In the genomic region with DNA sequence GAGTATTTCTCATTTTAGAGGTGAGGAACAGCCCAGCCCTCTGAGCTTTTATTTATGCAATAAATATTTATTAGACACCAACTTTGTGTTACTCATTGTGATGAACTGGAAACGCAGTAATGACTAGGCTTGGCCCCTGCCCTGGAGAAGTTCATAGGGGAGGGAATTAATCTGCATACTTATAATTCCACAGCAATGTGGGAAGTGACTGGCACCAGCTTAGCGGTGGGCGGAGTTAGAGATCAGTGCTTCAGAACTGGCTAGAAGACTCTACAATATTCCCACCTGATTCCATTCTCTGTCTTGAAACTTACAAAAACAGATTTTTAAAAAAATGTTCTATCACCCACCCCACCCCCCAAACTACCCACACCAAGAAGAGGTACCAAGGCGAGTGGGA, we compare ENCODE assay signal across 9 mouse cellular contexts. TPM values are rescaled to one million over a fixed set of nuclear protein-coding genes. Genes with fewer than 3 reads are reported as not detected.
DNase-seq lines count a peak whose midpoint lies in the region; ATAC-seq lines count a peak whose summit lies in the region.
"Had no signal": no experiment of that assay in that cellular context is flagged by ENCODE, and none has a peak within 500 bp of the region (broad histone marks: within the 10 kb centered on the region; RNA-seq: fewer than 3 reads in every experiment).

No protein-coding gene starts in this region.

- no peak overlapping the region for H3K4me3 ChIP-seq in forebrain, embryonic 13.5 days
- H3K4me3 ChIP-seq in forebrain, embryonic 10.5 days = no peak overlapping the region

- H3K27me3 ChIP-seq in forebrain, embryonic 13.5 days = no peaks in the 10 kb centered on the region
- no peaks in the 10 kb centered on the region for H3K27me3 ChIP-seq in forebrain, embryonic 10.5 days (ENCODE audit: poor library complexity, severe bottlenecking)

- H3K4me1 ChIP-seq in forebrain, embryonic 13.5 days = peaks cover 13% of the 10 kb centered on the region
- H3K4me1 ChIP-seq in forebrain, embryonic 10.5 days = peaks cover 30% of the 10 kb centered on the region

- no peaks in the 10 kb centered on the region for H3K36me3 ChIP-seq in forebrain, embryonic 13.5 days (ENCODE audit: poor library complexity, severe bottlenecking)
- no peaks in the 10 kb centered on the region for H3K36me3 ChIP-seq in forebrain, embryonic 10.5 days (replicated peaks)

- no peak for DNase-seq in forebrain, embryonic 10.5 days (ENCODE audit: extremely low spot score, low spot score)
- peak; percentile 52 for DNase-seq in urinary bladder, postnatal 14 days (ENCODE audit: low spot score)
- no peak for DNase-seq in urinary bladder, postnatal 10 days (ENCODE audit: low spot score)
- peak; percentile 49 to 54 for DNase-seq in heart, postnatal 36 days
- peak; percentile 63 for DNase-seq in lung, postnatal 14 days
- no peak for DNase-seq in right cerebral cortex, postnatal 25 days

- ATAC-seq in forebrain, embryonic 13.5 days = peak; percentile 66
- ATAC-seq in megakaryocyte, adult 5-6 weeks (ENCODE audit: poor library complexity, severe bottlenecking) = no peak

- no peak overlapping the region for H3K4me2 ChIP-seq in forebrain, embryonic 13.5 days

- no peaks in the 10 kb centered on the region for H3K9me3 ChIP-seq in forebrain, embryonic 13.5 days (replicated peaks)
- H3K9me3 ChIP-seq in forebrain, embryonic 10.5 days = no peaks in the 10 kb centered on the region

- intact Hi-C loops in heart, postnatal 36 days (cut with DNase I) = loop anchor here (5.0 kb wide), 1 partner anchor 85 kb away; a partner anchor contains a TSS

- no peak overlapping the region for H3K27ac ChIP-seq in forebrain, embryonic 13.5 days
- no peak overlapping the region for H3K27ac ChIP-seq in forebrain, embryonic 10.5 days
- H3K27ac ChIP-seq: liver, embryonic 14.5 days had no signal

- H3K9ac ChIP-seq in forebrain, embryonic 13.5 days = no peak overlapping the region
- H3K9ac ChIP-seq: liver, embryonic 14.5 days had no signal

- 75% methylated on average over 4 of the region's 4 CpGs for WGBS in forebrain, embryonic 13.5 days
- 80% methylated on average over 4 of the region's 4 CpGs for WGBS in forebrain, embryonic 10.5 days

RNA-seq across cellular contexts. Expression of a gene that starts 49.8 kb away (rescaled TPM):
- 161 and 175 TPM in 2 replicates for polyA plus RNA-seq in forebrain, embryonic 13.5 days (2015; fragmentation: Nextera tagmentation; extraction: Ambion mirVana)
- polyA plus RNA-seq in forebrain, embryonic 10.5 days (2016; fragmentation: Nextera tagmentation; extraction: Ambion mirVana) = 236 and 243 TPM in 2 replicates
- total RNA-seq in heart, postnatal 36 days (2021) = 100 to 1,000 TPM; 117 to 129 TPM
- total RNA-seq in megakaryocyte, adult 5-6 weeks (2015) = 220 and 234 TPM in 2 replicates
- total RNA-seq in megakaryocyte, adult 5-6 weeks (2017) = 214 and 228 TPM in 2 replicates

Comparison
In these comparisons a context has a peak if more than half of its experiments do, and no peak if none do; other contexts are left out.
1. DNase-seq: peak in urinary bladder, postnatal 14 days (single experiment), heart, postnatal 36 days (2 of 2) and lung, postnatal 14 days (single experiment); none in forebrain, embryonic 10.5 days (single experiment), urinary bladder, postnatal 10 days (single experiment) and right cerebral cortex, postnatal 25 days (single experiment).